ENCODE assay signal across 16 mouse cellular contexts in the genomic region with DNA sequence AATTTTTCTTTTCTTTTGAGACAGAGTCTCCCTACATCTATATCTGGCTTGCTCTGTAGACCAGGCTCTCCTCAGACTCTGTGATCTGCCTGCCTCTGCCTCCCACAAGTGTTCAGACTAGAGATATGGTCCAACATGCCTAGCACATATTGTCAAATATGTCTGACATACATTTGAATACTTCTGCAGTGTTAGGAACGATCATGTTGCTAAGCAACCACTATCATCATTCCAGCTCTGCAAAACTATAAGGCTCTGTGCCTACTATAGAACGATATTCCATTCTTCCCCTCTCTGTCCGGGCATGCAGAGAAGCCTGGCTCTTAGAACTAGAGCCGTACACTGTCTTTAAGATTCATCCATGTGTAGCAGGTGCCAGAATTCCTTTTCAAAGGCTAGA. TPM values are rescaled to one million over a fixed set of nuclear protein-coding genes. Genes with fewer than 3 reads are reported as not detected.
DNase-seq lines count a peak whose midpoint lies in the region; ATAC-seq and TF ChIP-seq lines count a peak whose summit lies in the region.
"Had no signal": no experiment of that assay in that cellular context is flagged by ENCODE, and none has a peak within 500 bp of the region (broad histone marks: within the 10 kb centered on the region; RNA-seq: fewer than 3 reads in every experiment).

No protein-coding gene starts in this region.

- no peak overlapping the region for H3K4me3 ChIP-seq in heart, embryonic 13.5 days
- no peak overlapping the region for H3K4me3 ChIP-seq in layer of hippocampus, adult 2 months
- H3K4me3 ChIP-seq in forebrain, embryonic 15.5 days, result no peak overlapping the region
- no peak overlapping the region for H3K4me3 ChIP-seq in midbrain, postnatal 0 days (ENCODE audit: low read depth, low read length)
- H3K4me3 ChIP-seq: embryonic facial prominence, embryonic 15.5 days; hindbrain, embryonic 12.5 days; liver, embryonic 13.5 days; neural tube, embryonic 13.5 days had no signal

- H3K4me1 ChIP-seq in heart, embryonic 13.5 days, result peaks cover 55% of the 10 kb centered on the region
- peaks cover 27% of the 10 kb centered on the region for H3K4me1 ChIP-seq in forebrain, embryonic 15.5 days
- H3K4me1 ChIP-seq in midbrain, postnatal 0 days (ENCODE audit: insufficient read depth, low read length), result peaks cover 7% of the 10 kb centered on the region; the same call in 1 of the 2 replicates

- no peak for DNase-seq in heart, postnatal 36 days
- DNase-seq in layer of hippocampus, adult 2 months (ENCODE audit: low spot score in 2 of 2), result no peak
- no peak for DNase-seq in layer of hippocampus, postnatal 14 days (ENCODE audit: low spot score in 2 of 2)
- no peak for DNase-seq in midbrain, postnatal 0 days (ENCODE audit: low spot score)
- no peak for DNase-seq in embryo, embryonic 9.5 days (ENCODE audit: extremely low spot score)
- DNase-seq: cerebellum, postnatal 10 days; liver, embryonic 13.5 days; right cerebral cortex, postnatal 14 days had no signal

- TF ChIP-seq CTCF in layer of hippocampus, adult 2 months (conservative IDR thresholded peaks at IDR 0.05), result no peak
- TF ChIP-seq CTCF in midbrain, postnatal 0 days (IDR thresholded peaks at IDR 0.05), result no peak

- peak overlapping the region; percentile 99 for H3K27ac ChIP-seq in heart, embryonic 13.5 days (replicated peaks)
- peak overlapping the region; percentile 58; the same call in 1 of the 2 replicates for H3K27ac ChIP-seq in layer of hippocampus, adult 2 months
- H3K27ac ChIP-seq in forebrain, embryonic 15.5 days (replicated peaks), result peak overlapping the region; percentile 0; the same call in 1 of the 2 replicates
- peak overlapping the region; percentile 48 for H3K27ac ChIP-seq in midbrain, postnatal 0 days (ENCODE audit: low read depth, low read length)
- H3K27ac ChIP-seq: embryonic facial prominence, embryonic 15.5 days; hindbrain, embryonic 12.5 days; kidney, postnatal 0 days; liver, embryonic 13.5 days; neural tube, embryonic 13.5 days; stomach, postnatal 0 days had no signal

- intact Hi-C loops in heart, postnatal 36 days (cut with DNase I), result no loop called here

- no peaks in the 10 kb centered on the region for H3K9me3 ChIP-seq in heart, embryonic 13.5 days
- H3K9me3 ChIP-seq in forebrain, embryonic 15.5 days, result no peaks in the 10 kb centered on the region
- H3K9me3 ChIP-seq in midbrain, postnatal 0 days (ENCODE audit: low read length), result no peaks in the 10 kb centered on the region
- H3K9me3 ChIP-seq: embryonic facial prominence, embryonic 15.5 days; hindbrain, embryonic 12.5 days; liver, embryonic 13.5 days; neural tube, embryonic 13.5 days had no signal

- WGBS in heart, embryonic 13.5 days, result 46% methylated on average over 4 of the region's 4 CpGs
- 17% methylated on average over 4 of the region's 4 CpGs for WGBS in forebrain, embryonic 15.5 days
- WGBS in midbrain, postnatal 0 days, result 7% methylated on average over 4 of the region's 4 CpGs

- no peak overlapping the region for H3K9ac ChIP-seq in heart, embryonic 13.5 days
- H3K9ac ChIP-seq in forebrain, embryonic 15.5 days (replicated peaks), result no peak overlapping the region
- H3K9ac ChIP-seq in midbrain, postnatal 0 days (replicated peaks; ENCODE audit: low read length, poor library complexity, severe bottlenecking), result no peak overlapping the region
- H3K9ac ChIP-seq: embryonic facial prominence, embryonic 15.5 days; hindbrain, embryonic 12.5 days; liver, embryonic 13.5 days; neural tube, embryonic 13.5 days had no signal

- no peak overlapping the region for H3K4me2 ChIP-seq in heart, embryonic 13.5 days
- no peak overlapping the region for H3K4me2 ChIP-seq in forebrain, embryonic 15.5 days (replicated peaks)
- H3K4me2 ChIP-seq in midbrain, postnatal 0 days (ENCODE audit: low read depth, low read length, poor library complexity, severe bottlenecking), result 0 out of 2 replicates have a peak overlapping the region, but pooled peaks have one; percentile 0
- H3K4me2 ChIP-seq: embryonic facial prominence, embryonic 15.5 days; hindbrain, embryonic 12.5 days; liver, embryonic 13.5 days; neural tube, embryonic 13.5 days had no signal

- no peaks in the 10 kb centered on the region for H3K27me3 ChIP-seq in heart, embryonic 13.5 days (replicated peaks)
- H3K27me3 ChIP-seq in forebrain, embryonic 15.5 days, result no peaks in the 10 kb centered on the region
- H3K27me3 ChIP-seq in midbrain, postnatal 0 days (ENCODE audit: insufficient read depth, low read length), result no peaks in the 10 kb centered on the region
- H3K27me3 ChIP-seq: embryonic facial prominence, embryonic 15.5 days; liver, embryonic 13.5 days; neural tube, embryonic 13.5 days had no signal

- ATAC-seq in heart, embryonic 13.5 days (ENCODE audit: extremely low read depth, insufficient number of reproducible peaks, low FRiP score, low TSS enrichment), result no peak
- ATAC-seq in forebrain, embryonic 15.5 days (replicated peaks), result no peak
- no peak for ATAC-seq in midbrain, postnatal 0 days (ENCODE audit: low FRiP score)
- ATAC-seq: intestine, postnatal 0 days had no signal

- H3K36me3 ChIP-seq in heart, embryonic 13.5 days, result peaks cover 17% of the 10 kb centered on the region
- H3K36me3 ChIP-seq in forebrain, embryonic 15.5 days, result peaks cover 4% of the 10 kb centered on the region
- H3K36me3 ChIP-seq in midbrain, postnatal 0 days (ENCODE audit: insufficient read depth, low read length), result peaks cover 6% of the 10 kb centered on the region; the same call in 1 of the 2 replicates

RNA-seq across cellular contexts. Expression of gene Pink1, which starts 3.4 kb away (rescaled TPM):
- 67.0 and 69.5 TPM in 2 replicates for polyA plus RNA-seq in heart, embryonic 13.5 days (2015; fragmentation: Nextera tagmentation; extraction: Ambion mirVana)
- total RNA-seq in heart, postnatal 36 days (2021), result 100 to 1,000 TPM; 629 to 755 TPM
- 100 to 1,000 TPM; 245 to 254 TPM for total RNA-seq in layer of hippocampus, adult 2 months (2021)
- total RNA-seq in layer of hippocampus, postnatal 14 days (2021), result 100 to 1,000 TPM; 162 to 169 TPM
- 89.6 and 98.5 TPM in 2 replicates for polyA plus RNA-seq in forebrain, embryonic 15.5 days (2015; fragmentation: Nextera tagmentation; extraction: Ambion mirVana)
- 255 and 261 TPM in 2 replicates for total RNA-seq in midbrain, postnatal 0 days (2014; rRNA removed)
- 149 and 150 TPM in 2 replicates for polyA plus RNA-seq in midbrain, postnatal 0 days (2015; fragmentation: Nextera tagmentation; extraction: Ambion mirVana)

RNA-seq across cellular contexts. Expression of gene Ddost, which starts 18.2 kb away (rescaled TPM):
- polyA plus RNA-seq in heart, embryonic 13.5 days (2015; fragmentation: Nextera tagmentation; extraction: Ambion mirVana), result 291 and 314 TPM in 2 replicates
- 10 to 100 TPM; 63.7 to 64.2 TPM for total RNA-seq in heart, postnatal 36 days (2021)
- 10 to 100 TPM; 93.1 to 93.5 TPM for total RNA-seq in layer of hippocampus, adult 2 months (2021)
- 100 to 1,000 TPM in 1 of 2 experiments, 10 to 100 TPM in 1; 96.5 to 102 TPM for total RNA-seq in layer of hippocampus, postnatal 14 days (2021)
- polyA plus RNA-seq in forebrain, embryonic 15.5 days (2015; fragmentation: Nextera tagmentation; extraction: Ambion mirVana), result 178 and 183 TPM in 2 replicates
- 203 and 215 TPM in 2 replicates for total RNA-seq in midbrain, postnatal 0 days (2014; rRNA removed)
- 207 and 220 TPM in 2 replicates for polyA plus RNA-seq in midbrain, postnatal 0 days (2015; fragmentation: Nextera tagmentation; extraction: Ambion mirVana)

RNA-seq across cellular contexts. Expression of gene Cda, which starts 45.1 kb away (rescaled TPM):
- 13.5 and 14.3 TPM in 2 replicates for polyA plus RNA-seq in heart, embryonic 13.5 days (2015; fragmentation: Nextera tagmentation; extraction: Ambion mirVana)
- 1 to 10 TPM in 1 of 2 experiments, under 1 TPM in 1; 0.65 to 2.1 TPM for total RNA-seq in heart, postnatal 36 days (2021)
- total RNA-seq in layer of hippocampus, adult 2 months (2021), result 1 to 10 TPM; 1.9 to 3.2 TPM
- 1 to 10 TPM; 1.2 to 2.9 TPM for total RNA-seq in layer of hippocampus, postnatal 14 days (2021)
- polyA plus RNA-seq in forebrain, embryonic 15.5 days (2015; fragmentation: Nextera tagmentation; extraction: Ambion mirVana), result 1.4 and 2.2 TPM in 2 replicates
- 9.1 and 9.6 TPM in 2 replicates for total RNA-seq in midbrain, postnatal 0 days (2014; rRNA removed)
- 9.2 and 12.2 TPM in 2 replicates for polyA plus RNA-seq in midbrain, postnatal 0 days (2015; fragmentation: Nextera tagmentation; extraction: Ambion mirVana)

Comparison
In these comparisons a context has a peak if more than half of its experiments do, and no peak if none do; other contexts are left out.
1. H3K27ac ChIP-seq: peak in every context shown above with its lines; median percentile 99 in heart, embryonic 13.5 days; 58 in layer of hippocampus, adult 2 months; 48 in midbrain, postnatal 0 days; 0 in forebrain, embryonic 15.5 days.